Mouse (Mus musculus) leukemia stem cell, adult 10-12 weeks (primary cell): ENCODE data around the gene Etv2. TPM values are rescaled to one million over a fixed set of nuclear protein-coding genes. Genes with fewer than 3 reads are reported as not detected.

Experiments used
- polyA plus RNA-seq: library from polyadenylated mRNA; stranded (reverse); fragments of >175 nt; gene quantifications from 2 replicates; pipeline ENCODE4 v1.2.3, GENCODE M21; 2012; ENCODE audit warnings: low replicate concordance

The Etv2 gene
- 0.35 TPM in 1 of 2 replicates, not detected in the other for polyA plus RNA-seq

GRCm38 (mm10) chr7:30635752-30636151 is at the start of gene Etv2:
Etv2 (minus strand) TSS chr7:30635852.

DNA sequence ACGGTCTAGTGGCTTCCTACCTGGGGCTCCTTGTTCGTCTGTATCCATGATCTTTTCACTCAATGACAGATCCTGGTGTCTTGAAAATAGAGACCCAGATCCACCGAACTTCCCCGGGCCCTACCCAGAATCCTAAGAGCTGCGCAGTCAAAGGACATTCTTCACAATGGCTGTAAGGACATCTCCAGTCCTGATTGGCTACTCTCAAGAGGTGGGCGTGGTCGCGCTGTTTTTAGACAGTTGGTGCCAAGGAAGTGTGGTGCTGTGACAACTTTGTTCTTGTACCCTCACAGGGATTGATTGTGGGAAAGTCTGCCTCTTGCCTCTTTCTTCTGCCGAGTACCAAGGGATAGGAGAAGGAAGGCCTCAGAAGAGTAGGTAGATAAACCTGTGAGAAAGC is 35.8 kb upstream of the Etv2 start, which contains the start of gene Pmis2:
TSS of gene Pmis2 (minus strand) at position 126 of the 400 bp plus-strand sequence.

GRCm38 (mm10) chr7:30664529-30665200 is 29.0 kb upstream of the Etv2 start, which contains the start of gene Haus5:
Haus5 (minus strand) TSS chr7:30664994.

GRCm38 (mm10) chr7:30649591-30650540 is 14.2 kb upstream of the Etv2 start, which contains the start of gene Rbm42:
Rbm42 (minus strand) TSS chr7:30650317.

DNA sequence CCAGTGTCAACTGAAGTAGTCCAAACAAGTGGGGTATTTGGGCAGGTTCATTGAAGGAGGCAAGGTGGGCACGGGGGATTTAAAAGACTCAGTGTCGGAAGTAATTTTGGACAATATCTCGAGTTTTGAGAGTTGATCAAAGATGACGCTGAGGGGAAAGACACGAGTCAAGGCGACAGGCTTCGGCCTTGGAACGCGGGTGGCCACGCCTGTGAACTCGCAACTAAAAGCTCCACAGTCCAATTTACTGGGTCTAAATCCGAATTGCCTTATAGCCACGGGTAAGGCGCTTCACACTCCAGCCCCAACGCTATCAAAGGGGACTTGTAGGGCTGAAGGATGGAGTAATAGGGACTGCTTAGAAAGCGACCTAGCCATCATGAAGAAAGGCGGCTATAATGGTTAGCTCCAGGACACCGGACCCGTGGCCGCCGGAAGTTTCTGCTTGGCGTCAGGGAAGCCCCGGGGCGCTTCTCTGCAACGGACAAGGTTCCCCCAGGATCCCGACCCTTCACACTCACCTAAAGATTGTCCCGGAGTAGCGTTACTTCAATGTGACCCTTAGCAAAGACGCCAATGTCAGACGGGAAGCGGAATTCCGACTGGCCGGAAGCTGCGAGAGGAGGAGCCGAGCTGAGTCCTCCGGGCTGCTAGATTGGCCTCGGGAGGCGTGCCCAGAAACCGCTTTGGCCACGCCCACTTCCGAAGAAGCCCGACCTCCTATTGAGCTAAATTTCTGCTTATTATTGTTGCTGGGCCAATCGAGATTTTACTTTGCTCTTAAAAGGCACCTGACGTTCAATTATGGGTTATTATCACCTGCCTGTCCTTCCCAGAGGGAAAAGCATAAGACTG is 9.9 kb downstream of the Etv2 start, which contains the start of gene Cox6b1:
TSS of gene Cox6b1 (minus strand) at position 622 of the 855 bp plus-strand sequence.

GRCm38 (mm10) chr7:30612654-30613402 is 22.8 kb downstream of the Etv2 start, which contains the start of gene Upk1a:
Upk1a (minus strand) TSS chr7:30612847.

GRCm38 (mm10) chr7:30598786-30599185 is 36.9 kb downstream of the Etv2 start, which contains the start of gene Zbtb32:
Zbtb32 (minus strand) TSS chr7:30598909.

GRCm38 (mm10) chr7:30588676-30589434 is 46.8 kb downstream of the Etv2 start, which contains the start of gene Kmt2b:
Kmt2b (minus strand) TSS chr7:30588726.

Other genes starting within 250 kb of the Etv2 start
- gene Tyrobp, start 222.1 kb downstream of the Etv2 start, polyA plus RNA-seq = 9.6 and 46.1 TPM in 2 replicates
- 10.4 TPM in 1 of 2 replicates, not detected in the other for gene Hcst, start 216.0 kb downstream of the Etv2 start, polyA plus RNA-seq
- gene Nfkbid, start 214.1 kb downstream of the Etv2 start, polyA plus RNA-seq = 16.8 and 18.4 TPM in 2 replicates
- 1.1 and 1.3 TPM in 2 replicates for gene Aplp1, start 190.3 kb downstream of the Etv2 start, polyA plus RNA-seq
- not detected in 2 replicates for gene Kirrel2, start 178.2 kb downstream of the Etv2 start, polyA plus RNA-seq
- 0.14 TPM in 1 of 2 replicates, not detected in the other for gene Nphs1, start 177.5 kb downstream of the Etv2 start, polyA plus RNA-seq
- gene Prodh2, start 142.2 kb downstream of the Etv2 start, polyA plus RNA-seq = 0.13 TPM in 1 of 2 replicates, not detected in the other
- 121 and 163 TPM in 2 replicates for gene Arhgap33, start 100.8 kb downstream of the Etv2 start, polyA plus RNA-seq
- gene Hspb6, start 83.7 kb downstream of the Etv2 start, polyA plus RNA-seq = 22.9 and 50.6 TPM in 2 replicates
- gene Proser3, start 83.6 kb downstream of the Etv2 start, polyA plus RNA-seq = 29.4 and 49.1 TPM in 2 replicates
- gene Lin37, start 76.0 kb downstream of the Etv2 start, polyA plus RNA-seq = 59.6 and 64.2 TPM in 2 replicates
- gene U2af1l4, start 72.6 kb downstream of the Etv2 start, polyA plus RNA-seq = 12.7 and 61.9 TPM in 2 replicates
- 1.2 and 1.6 TPM in 2 replicates for gene Gm49396, start 72.5 kb downstream of the Etv2 start, polyA plus RNA-seq
- 17.5 and 44.6 TPM in 2 replicates for gene Psenen, start 72.2 kb downstream of the Etv2 start, polyA plus RNA-seq
- gene Igflr1, start 70.4 kb downstream of the Etv2 start, polyA plus RNA-seq = 8.1 and 20.3 TPM in 2 replicates
- gene Kmt2b, start 47.1 kb downstream of the Etv2 start, polyA plus RNA-seq = 143 and 153 TPM in 2 replicates
- 133 and 177 TPM in 2 replicates for gene Zbtb32, start 36.9 kb downstream of the Etv2 start, polyA plus RNA-seq
- 1.3 TPM in 1 of 2 replicates, not detected in the other for gene Upk1a, start 23.0 kb downstream of the Etv2 start, polyA plus RNA-seq
- gene Cox6b1, start 9.7 kb downstream of the Etv2 start, polyA plus RNA-seq = 47.1 and 83.9 TPM in 2 replicates
- 329 and 344 TPM in 2 replicates for gene Rbm42, start 14.5 kb upstream of the Etv2 start, polyA plus RNA-seq
- 7.2 and 44.1 TPM in 2 replicates for gene Haus5, start 29.1 kb upstream of the Etv2 start, polyA plus RNA-seq
- not detected in 2 replicates for gene Pmis2, start 35.8 kb upstream of the Etv2 start, polyA plus RNA-seq
- not detected in 2 replicates for gene 2200002J24Rik, start 63.1 kb upstream of the Etv2 start, polyA plus RNA-seq
- 0.20 TPM in 1 of 2 replicates, not detected in the other for gene Atp4a, start 76.4 kb upstream of the Etv2 start, polyA plus RNA-seq
- 134 and 143 TPM in 2 replicates for gene Tmem147, start 93.7 kb upstream of the Etv2 start, polyA plus RNA-seq
- gene Gapdhs, start 107.8 kb upstream of the Etv2 start, polyA plus RNA-seq = not detected in 2 replicates
- gene Sbsn, start 115.6 kb upstream of the Etv2 start, polyA plus RNA-seq = 0.48 TPM in 1 of 2 replicates, not detected in the other
- not detected in 2 replicates for gene Dmkn, start 127.9 kb upstream of the Etv2 start, polyA plus RNA-seq
- gene Krtdap, start 152.0 kb upstream of the Etv2 start, polyA plus RNA-seq = not detected in 2 replicates
- 0.46 and 5.5 TPM in 2 replicates for gene Ffar2, start 187.9 kb upstream of the Etv2 start, polyA plus RNA-seq
- gene Ffar3, start 220.3 kb upstream of the Etv2 start, polyA plus RNA-seq = not detected in 2 replicates
- gene Ffar1, start 225.7 kb upstream of the Etv2 start, polyA plus RNA-seq = 3.9 and 5.1 TPM in 2 replicates
- 11.3 and 33.3 TPM in 2 replicates for gene Cd22, start 244.5 kb upstream of the Etv2 start, polyA plus RNA-seq